Mouse (Mus musculus) kidney, adult 2 months (tissue): ENCODE data around the gene Map3k20. TPM values are rescaled to one million over a fixed set of nuclear protein-coding genes. Genes with fewer than 3 reads are reported as not detected.

Experiments
- DNase-seq: peaks from one replicate; pipeline ENCODE4 v3.0.0; 2021
- H3K27ac ChIP-seq: fragments of 200-500 bp; 2 replicates; pipeline ENCODE4 v1.5.1; 2012; ENCODE audit warnings: low read depth, low read length, control low read depth, inconsistent platforms; ENCODE audit not compliant: insufficient read depth
- H3K27me3 ChIP-seq: fragments of 200-500 bp; replicated peaks from 2 replicates; pipeline ENCODE4 v1.6.1; 2012; ENCODE audit warnings: mild to moderate bottlenecking, moderate library complexity, low read length, inconsistent platforms; ENCODE audit not compliant: control insufficient read depth, insufficient read depth
- H3K36me3 ChIP-seq: fragments of 200-500 bp; 2 replicates; pipeline ENCODE4 v1.6.1; 2012; ENCODE audit warnings: mild to moderate bottlenecking, moderate library complexity, low read length, inconsistent platforms; ENCODE audit not compliant: control insufficient read depth, insufficient read depth
- H3K4me1 ChIP-seq: fragments of 200-500 bp; 2 replicates; pipeline ENCODE4 v1.6.1; 2011; ENCODE audit warnings: low read length; ENCODE audit not compliant: control insufficient read depth, insufficient read depth
- H3K4me3 ChIP-seq: fragments of 200-500 bp; 2 replicates; pipeline ENCODE4 v1.5.1; 2011; ENCODE audit warnings: mild to moderate bottlenecking, low read depth, low read length, control low read depth; ENCODE audit not compliant: insufficient read depth
- CTCF ChIP-seq: fragments of 200-500 bp; conservative IDR thresholded peaks from 2 replicates; pipeline ENCODE4 v1.5.1; 2011; ENCODE audit warnings: low read depth, mild to moderate bottlenecking, control low read depth, low read length, moderate library complexity, mixed read lengths; ENCODE audit not compliant: insufficient read depth, insufficient read length
- POLR2A ChIP-seq: fragments of 200-500 bp; IDR thresholded peaks from one replicate; pipeline ENCODE4 v1.6.1; 2011; ENCODE audit warnings: low read depth, low read length, control low read depth
- WGBS: fragments of 180-500 bp; shearing (Covaris S2); methylation state at CpG from one replicate; pipeline ENCODE4 v1.1.7; 2018; 5-methylcytosine and 5-hydroxymethylcytosine counted together
- polyA plus RNA-seq: library from polyadenylated mRNA; depleted of rRNA; stranded (reverse); fragments of >200 nt; gene quantifications from 2 replicates; pipeline ENCODE4 v1.2.3, GENCODE M21; 2012

Map3k20 gene
- polyA plus RNA-seq, 1 experiment, result 8.3 TPM

GRCm38 (mm10) chr2:72474531-72475287, 189.3 kb downstream of the Map3k20 start:
- 43% methylated on average over 7 of the region's 7 CpGs for WGBS
- H3K4me1 ChIP-seq, result peaks cover 4% of the 10 kb centered on the region; the same call in 1 of the 2 replicates
- no peak for DNase-seq
- TF ChIP-seq POLR2A, result no peak
- TF ChIP-seq CTCF, result no peak
- no peaks in the 10 kb centered on the region for H3K36me3 ChIP-seq
- H3K27me3 ChIP-seq, result peaks cover 1% of the 10 kb centered on the region; the same call in 1 of the 2 replicates
- no peak overlapping the region for H3K4me3 ChIP-seq
- H3K27ac ChIP-seq, result no peak overlapping the region

GRCm38 (mm10) chr2:72475423-72475796, 190.0 kb downstream of the Map3k20 start:
- TF ChIP-seq CTCF (no peak), POLR2A (no peak)
- H3K36me3 ChIP-seq, result no peaks in the 10 kb centered on the region
- H3K27me3 ChIP-seq, result no peaks in the 10 kb centered on the region; the same call in 1 of the 2 replicates
- H3K27ac ChIP-seq, result no peak overlapping the region
- WGBS, result 1% methylated on average over 7 of the region's 7 CpGs
- no peak for DNase-seq
- H3K4me3 ChIP-seq, result peak overlapping the region; percentile 74; the same call in 1 of the 2 replicates
- peaks cover 4% of the 10 kb centered on the region; the same call in 1 of the 2 replicates for H3K4me1 ChIP-seq

GRCm38 (mm10) chr2:72475797-72476485, 190.5 kb downstream of the Map3k20 start, which contains the start of gene Cdca7:
Cdca7 (plus strand) TSS chr2:72476159.
- WGBS, result under 1% methylated on average over 58 of the region's 58 CpGs
- H3K4me1 ChIP-seq, result peaks cover 4% of the 10 kb centered on the region; the same call in 1 of the 2 replicates
- DNase-seq, result peak; percentile 86
- no peaks in the 10 kb centered on the region; the same call in 1 of the 2 replicates for H3K27me3 ChIP-seq
- TF ChIP-seq CTCF (no peak), POLR2A (no peak)
- peak within 1 kb of the TSS; percentile 74 for H3K4me3 ChIP-seq
- H3K27ac ChIP-seq, result peak within 1 kb of the TSS; percentile 69
- no peaks in the 10 kb centered on the region for H3K36me3 ChIP-seq

- WGBS, result 2% methylated on average over 53 of the region's 53 CpGs
- H3K4me3 ChIP-seq, result peak overlapping the region; percentile 74
- H3K27me3 ChIP-seq, result no peaks in the 10 kb centered on the region; the same call in 1 of the 2 replicates
- peak; percentile 15 for DNase-seq
- no peak overlapping the region for H3K27ac ChIP-seq
- no peaks in the 10 kb centered on the region for H3K36me3 ChIP-seq
- H3K4me1 ChIP-seq, result peaks cover 4% of the 10 kb centered on the region; the same call in 1 of the 2 replicates
- TF ChIP-seq POLR2A (no peak), CTCF (no peak)
Observed at GRCm38 (mm10) chr2:72476486-72477211, 191.2 kb downstream of the Map3k20 start.

- Histone ChIP-seq H3K27ac (no peak overlapping the region), H3K4me3 (peak overlapping the region; percentile 74), H3K27me3 (no peaks in the 10 kb centered on the region; the same call in 1 of the 2 replicates), H3K36me3 (no peaks in the 10 kb centered on the region), H3K4me1 (peaks cover 4% of the 10 kb centered on the region; the same call in 1 of the 2 replicates)
- WGBS, result 17% methylated on average over 11 of the region's 11 CpGs
- TF ChIP-seq POLR2A, result no peak
- no peak for TF ChIP-seq CTCF
- DNase-seq, result peak; percentile 89
Observed at GRCm38 (mm10) chr2:72477221-72477620, 191.8 kb downstream of the Map3k20 start.

GRCm38 (mm10) chr2:72478176-72478575, 192.7 kb downstream of the Map3k20 start:
- Histone ChIP-seq H3K4me1 (peaks cover 4% of the 10 kb centered on the region; the same call in 1 of the 2 replicates), H3K27ac (no peak overlapping the region), H3K36me3 (no peaks in the 10 kb centered on the region), H3K27me3 (no peaks in the 10 kb centered on the region; the same call in 1 of the 2 replicates), H3K4me3 (no peak overlapping the region)
- TF ChIP-seq CTCF (no peak), POLR2A (no peak)
- DNase-seq, result no peak
- WGBS, result 97% methylated on average over 4 of the region's 4 CpGs
